In the genomic region with DNA sequence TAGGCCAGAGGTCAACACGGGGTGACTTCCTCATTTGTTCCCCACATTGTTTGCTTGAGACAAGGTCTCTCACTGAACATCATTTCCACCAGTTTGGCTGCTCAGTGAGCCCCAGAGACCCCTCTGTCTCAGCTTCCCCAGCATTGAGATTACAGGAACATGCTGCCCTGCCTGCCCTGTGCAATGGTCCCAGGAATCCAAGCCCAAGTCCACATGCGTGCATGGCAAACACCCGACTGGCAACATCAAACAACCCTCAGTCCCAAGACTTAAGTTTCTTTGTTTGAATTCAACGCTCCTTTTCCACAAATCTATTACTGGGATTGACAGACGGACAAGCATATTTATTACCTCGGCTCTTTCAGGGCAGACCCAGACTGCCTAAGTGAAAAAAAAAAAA, we compare ENCODE assay signal across 11 mouse cellular contexts.
DNase-seq lines count a peak whose midpoint lies in the region; ATAC-seq lines count a peak whose summit lies in the region.
"Had no signal": no experiment of that assay in that cellular context is flagged by ENCODE, and none has a peak within 500 bp of the region (broad histone marks: within the 10 kb centered on the region; RNA-seq: fewer than 3 reads in every experiment).

No protein-coding gene starts in this region.

- 76% methylated on average over 6 of the region's 6 CpGs for WGBS in heart, embryonic 14.5 days
- 84% methylated on average over 6 of the region's 6 CpGs for WGBS in forebrain, embryonic 11.5 days
- WGBS in hindbrain, embryonic 12.5 days: 44% methylated on average over 6 of the region's 6 CpGs
- WGBS in midbrain, embryonic 16.5 days: 47% methylated on average over 6 of the region's 6 CpGs

- peaks cover 9 to 17% of the 10 kb centered on the region in 2 experiments; a peak in 3 of 4 replicates for H3K4me1 ChIP-seq in heart, embryonic 14.5 days (ENCODE audit: control insufficient read depth in 2 of 2, insufficient read depth in 2 of 2, low read length in 2 of 2)
- H3K4me1 ChIP-seq in forebrain, embryonic 11.5 days (replicated peaks; ENCODE audit: control insufficient read depth, insufficient read depth, low read length): no peaks in the 10 kb centered on the region
- H3K4me1 ChIP-seq in hindbrain, embryonic 12.5 days: peaks cover 8% of the 10 kb centered on the region
- H3K4me1 ChIP-seq in midbrain, embryonic 16.5 days (ENCODE audit: control insufficient read depth, insufficient read depth, low read length): no peaks in the 10 kb centered on the region
- H3K4me1 ChIP-seq: intestine, embryonic 15.5 days had no signal

- no peak overlapping the region for H3K4me3 ChIP-seq in heart, embryonic 14.5 days (ENCODE audit: control insufficient read depth in 1 of 2, insufficient read depth in 1 of 2, low read depth in 1 of 2, low read length in 2 of 2)
- no peak overlapping the region for H3K4me3 ChIP-seq in forebrain, embryonic 11.5 days (ENCODE audit: low read depth, low read length)
- H3K4me3 ChIP-seq in hindbrain, embryonic 12.5 days: no peak overlapping the region
- H3K4me3 ChIP-seq in midbrain, embryonic 16.5 days (ENCODE audit: low read depth, low read length): no peak overlapping the region
- H3K4me3 ChIP-seq: erythroblast, embryonic 14.5 days; intestine, embryonic 15.5 days had no signal

- intact Hi-C loops in heart, postnatal 36 days (cut with DNase I): no loop called here

- H3K27ac ChIP-seq in heart, embryonic 14.5 days (replicated peaks in 1 of 2; ENCODE audit: control insufficient read depth in 1 of 2, insufficient read depth in 1 of 2, low read depth in 2 of 2, low read length in 2 of 2): no peak overlapping the region
- H3K27ac ChIP-seq in forebrain, embryonic 11.5 days (ENCODE audit: low read depth, low read length): peak overlapping the region; percentile 37; the same call in 1 of the 2 replicates
- peak overlapping the region; percentile 79 for H3K27ac ChIP-seq in hindbrain, embryonic 12.5 days
- no peak overlapping the region for H3K27ac ChIP-seq in midbrain, embryonic 16.5 days (ENCODE audit: low read length)
- H3K27ac ChIP-seq: intestine, embryonic 15.5 days had no signal

- no peak for DNase-seq in heart, adult 8-10 months (ENCODE audit: low spot score)
- no peak for DNase-seq in forebrain, embryonic 11.5 days (ENCODE audit: low spot score)
- no peak for DNase-seq in spleen, postnatal 4 days (ENCODE audit: low spot score in 2 of 2)
- no peak for DNase-seq in right cerebral cortex, postnatal 25 days
- no peak for DNase-seq in heart, postnatal 36 days

- H3K9ac ChIP-seq in heart, embryonic 14.5 days (ENCODE audit: low read length): no peak overlapping the region
- H3K9ac ChIP-seq in forebrain, embryonic 11.5 days (ENCODE audit: low read length): no peak overlapping the region
- no peak overlapping the region for H3K9ac ChIP-seq in hindbrain, embryonic 12.5 days
- no peak overlapping the region for H3K9ac ChIP-seq in midbrain, embryonic 16.5 days (ENCODE audit: low read depth, low read length)
- H3K9ac ChIP-seq: intestine, embryonic 15.5 days had no signal

- no peaks in the 10 kb centered on the region for H3K36me3 ChIP-seq in heart, embryonic 14.5 days (ENCODE audit: control insufficient read depth, insufficient read depth, low read length)
- no peaks in the 10 kb centered on the region for H3K36me3 ChIP-seq in forebrain, embryonic 11.5 days (ENCODE audit: control insufficient read depth, insufficient read depth, low read length)
- H3K36me3 ChIP-seq in hindbrain, embryonic 12.5 days: no peaks in the 10 kb centered on the region
- no peaks in the 10 kb centered on the region for H3K36me3 ChIP-seq in midbrain, embryonic 16.5 days (ENCODE audit: control insufficient read depth, insufficient read depth, low read length)
- H3K36me3 ChIP-seq: intestine, embryonic 15.5 days had no signal

- no peaks in the 10 kb centered on the region for H3K9me3 ChIP-seq in heart, embryonic 14.5 days (ENCODE audit: control insufficient read depth, low read length)
- no peaks in the 10 kb centered on the region for H3K9me3 ChIP-seq in forebrain, embryonic 11.5 days (ENCODE audit: control insufficient read depth, low read length)
- 0 out of 2 replicates have a peak, but pooled peaks cover 8% of the 10 kb centered on the region for H3K9me3 ChIP-seq in hindbrain, embryonic 12.5 days (replicated peaks)
- H3K9me3 ChIP-seq in midbrain, embryonic 16.5 days (replicated peaks; ENCODE audit: control insufficient read depth, low read length, poor library complexity, severe bottlenecking): no peaks in the 10 kb centered on the region
- H3K9me3 ChIP-seq: intestine, embryonic 15.5 days had no signal

- no peaks in the 10 kb centered on the region for H3K27me3 ChIP-seq in heart, embryonic 14.5 days (ENCODE audit: control insufficient read depth, insufficient read depth, low read length)
- no peaks in the 10 kb centered on the region for H3K27me3 ChIP-seq in forebrain, embryonic 11.5 days (ENCODE audit: control insufficient read depth, insufficient read depth, low read length)
- H3K27me3 ChIP-seq in hindbrain, embryonic 12.5 days: no peaks in the 10 kb centered on the region
- no peaks in the 10 kb centered on the region for H3K27me3 ChIP-seq in midbrain, embryonic 16.5 days (ENCODE audit: control insufficient read depth, insufficient read depth, low read depth, low read length)
- H3K27me3 ChIP-seq: CH12.LX; intestine, embryonic 15.5 days had no signal

- peak overlapping the region; percentile 42 for H3K4me2 ChIP-seq in heart, embryonic 14.5 days (ENCODE audit: low read length)
- H3K4me2 ChIP-seq in forebrain, embryonic 11.5 days (ENCODE audit: low read depth, low read length, severe bottlenecking): no peak overlapping the region
- H3K4me2 ChIP-seq in hindbrain, embryonic 12.5 days (replicated peaks): no peak overlapping the region
- no peak overlapping the region for H3K4me2 ChIP-seq in midbrain, embryonic 16.5 days (ENCODE audit: low read length)
- H3K4me2 ChIP-seq: intestine, embryonic 15.5 days had no signal

- no peak for ATAC-seq in heart, embryonic 14.5 days (ENCODE audit: insufficient number of reproducible peaks, insufficient read depth, low FRiP score, low read depth)
- no peak for ATAC-seq in forebrain, embryonic 11.5 days (replicated peaks; ENCODE audit: low FRiP score)
- peak; percentile 50 for ATAC-seq in hindbrain, embryonic 12.5 days (ENCODE audit: low FRiP score)
- ATAC-seq in midbrain, embryonic 16.5 days: peak; percentile 28; the same call in 1 of the 2 replicates
- ATAC-seq: intestine, embryonic 15.5 days had no signal

Comparison
In these comparisons a context has a peak if more than half of its experiments do, and no peak if none do; other contexts are left out.
1. ATAC-seq: peak in hindbrain, embryonic 12.5 days (single experiment) and midbrain, embryonic 16.5 days (single experiment); none in heart, embryonic 14.5 days (single experiment) and forebrain, embryonic 11.5 days (single experiment).
2. H3K27ac ChIP-seq: peak in forebrain, embryonic 11.5 days (single experiment) and hindbrain, embryonic 12.5 days (single experiment); none in heart, embryonic 14.5 days (0 of 2) and midbrain, embryonic 16.5 days (single experiment).